Mouse (Mus musculus) layer of hippocampus, adult 8-10 months (tissue): ENCODE measurements around the gene Fgfr2. TPM values are rescaled to one million over a fixed set of nuclear protein-coding genes. Genes with fewer than 3 reads are reported as not detected.

ENCODE experiments used
- DNase-seq, 2 experiments: peaks; one replicate each; pipeline ENCODE4 v3.0.0; 2022; ENCODE audit warnings: low spot score in 2 of 2
- total RNA-seq, 4 experiments: library from RNA; stranded (reverse); gene quantifications; 2 replicates each; pipeline ENCODE4 v1.2.4; 2022

The Fgfr2 gene
- total RNA-seq, 4 experiments from 2014 or later: 60.7 to 72.9 (median 65.8) TPM

DNA sequence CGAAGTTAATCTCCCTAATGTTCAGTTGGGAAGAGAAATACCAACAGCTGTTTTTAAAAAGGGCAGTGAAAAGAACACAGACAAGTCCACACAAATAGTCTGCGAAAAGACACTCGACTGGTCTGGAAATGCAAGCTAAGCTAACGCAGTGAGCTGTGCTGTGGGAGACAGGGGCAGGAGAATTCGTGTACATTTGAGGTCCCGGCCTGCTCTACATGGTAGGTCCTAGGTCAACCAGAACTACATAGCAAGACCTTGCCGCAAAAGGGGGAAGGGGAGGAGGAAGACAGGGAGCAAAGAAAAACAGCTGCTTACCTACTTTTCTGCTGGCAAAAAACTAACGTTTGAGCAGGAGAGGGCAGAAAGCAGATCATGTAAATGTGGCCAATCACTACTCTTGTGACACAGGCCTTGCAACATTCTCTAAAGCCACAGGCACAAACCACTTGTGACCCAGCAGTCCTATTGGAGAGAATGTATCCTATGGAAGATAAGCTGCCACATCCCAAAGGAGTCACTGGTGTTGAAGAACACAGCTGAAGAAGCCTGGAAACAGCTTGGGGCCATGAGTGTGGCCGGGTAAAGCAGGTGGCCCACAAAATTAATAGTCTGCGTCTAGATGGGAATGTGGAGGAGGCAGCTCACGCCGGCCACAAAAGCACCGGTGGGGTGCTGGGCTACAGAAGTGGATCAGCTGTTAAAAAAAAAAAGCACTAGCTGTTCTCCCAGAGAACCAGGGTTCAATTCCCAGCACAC lies 396.9 kb downstream of the Fgfr2 start:
- DNase-seq: no peak

DNA sequence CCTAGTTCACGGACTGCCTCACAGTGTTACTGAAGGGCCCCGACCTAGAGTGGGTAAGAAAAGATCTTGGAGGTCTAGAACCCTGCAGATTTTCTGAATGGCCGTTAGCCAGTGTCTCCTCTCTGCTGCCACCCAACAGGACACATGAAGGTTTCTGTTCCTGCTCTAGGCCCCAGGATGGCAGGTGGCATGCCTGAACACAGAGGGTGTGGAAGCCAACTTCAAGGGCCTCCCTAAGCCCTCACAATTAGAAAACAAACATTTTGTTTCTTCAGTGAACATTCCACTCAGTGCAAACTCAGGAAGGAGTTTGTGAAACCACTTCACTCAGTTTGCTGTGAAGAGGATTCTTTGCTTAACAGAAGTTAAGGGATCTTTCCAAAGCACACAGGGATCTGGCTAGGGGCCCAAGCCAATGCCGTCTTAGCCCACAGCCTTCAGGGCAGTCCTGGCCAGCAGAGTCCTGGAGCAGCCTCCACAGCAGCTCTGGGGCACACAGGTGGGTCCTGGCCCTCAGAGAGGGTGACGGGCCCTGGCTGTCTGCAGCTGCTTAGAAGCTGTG lies 398.6 kb downstream of the Fgfr2 start:
- no peak for DNase-seq

DNA sequence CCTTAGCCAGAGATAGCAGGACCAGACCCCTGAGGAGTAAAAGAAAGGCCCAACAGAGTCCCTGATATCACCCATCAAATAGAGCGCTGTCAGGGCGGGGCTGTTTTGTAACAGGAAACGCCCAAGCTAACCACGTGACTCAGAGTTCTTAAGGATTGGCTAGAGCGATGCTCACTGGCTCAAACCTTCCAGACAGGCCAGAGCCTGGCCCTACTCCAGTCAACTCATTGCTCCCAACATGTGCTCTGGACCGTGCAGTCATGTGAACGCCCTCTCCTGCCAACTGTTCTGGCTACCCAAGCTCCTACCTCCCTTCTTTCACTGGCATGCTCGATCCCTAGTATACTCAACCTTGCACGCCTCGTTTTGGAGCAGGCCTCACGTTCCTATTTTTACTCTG lies 399.2 kb downstream of the Fgfr2 start:
- DNase-seq: peak; percentile 61 to 71

DNA sequence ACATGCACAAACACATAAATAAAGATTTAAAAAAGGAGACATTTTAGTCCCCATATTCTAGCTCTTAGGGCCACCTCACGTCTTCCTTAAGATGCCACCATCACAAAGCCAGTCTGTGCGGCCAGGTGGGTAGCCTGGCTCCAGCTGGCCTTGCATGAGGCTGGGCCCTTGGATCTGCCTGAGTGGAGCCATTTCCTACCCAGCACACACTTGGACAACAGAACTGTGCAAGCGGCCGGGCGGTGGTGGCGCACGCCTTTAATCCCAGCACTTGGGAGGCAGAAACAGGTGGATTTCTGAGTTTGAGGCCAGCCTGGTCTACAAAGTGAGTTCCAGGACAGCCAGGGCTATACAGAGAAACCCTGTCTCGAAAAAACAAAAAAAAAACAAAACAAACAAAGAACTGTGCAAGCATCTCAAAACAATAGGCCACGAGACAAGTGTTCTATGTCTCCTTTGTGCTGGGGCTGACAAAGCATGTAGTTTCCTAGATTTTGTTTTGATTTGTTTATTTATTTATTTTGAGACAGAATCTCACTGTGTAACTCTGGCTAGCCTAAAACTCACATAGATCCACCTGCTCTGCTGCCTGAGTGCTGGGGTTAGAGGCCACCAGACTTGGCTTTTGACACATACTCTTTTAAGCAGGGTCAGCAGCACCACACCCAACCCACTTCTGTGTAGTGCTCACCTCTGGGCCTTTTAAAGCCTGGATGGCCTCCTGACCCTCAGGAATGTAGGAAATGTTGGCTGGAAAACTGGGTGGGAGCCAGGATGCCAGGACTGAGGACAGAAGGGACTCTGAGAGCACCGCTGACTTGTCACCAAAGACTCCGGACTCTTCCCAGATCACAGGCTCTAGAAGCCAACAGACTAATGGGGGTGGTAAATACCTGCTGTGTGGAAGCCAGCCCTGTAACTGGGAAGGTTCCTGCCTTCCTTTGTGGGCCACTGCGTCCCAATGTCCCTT lies 400.5 kb downstream of the Fgfr2 start:
- DNase-seq: no peak

DNA sequence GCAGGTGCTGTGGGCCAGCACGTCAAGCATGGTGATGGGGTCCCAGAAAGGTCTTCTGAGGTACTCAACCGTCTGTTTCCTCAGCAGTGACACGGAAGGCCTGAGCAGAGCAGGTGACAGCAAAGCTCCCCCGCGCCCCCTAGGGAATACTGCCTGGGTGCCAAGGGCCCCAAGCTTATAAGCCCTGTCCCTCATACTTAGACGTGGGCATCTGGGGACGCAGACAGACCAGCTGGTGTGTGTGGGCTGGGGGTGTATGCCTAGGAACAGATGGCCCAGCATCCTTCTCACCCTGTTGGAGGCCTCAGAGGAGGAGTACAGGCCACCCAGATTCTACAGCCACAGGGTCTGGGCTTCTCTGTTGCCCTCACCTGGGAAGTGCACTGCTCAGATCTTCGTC lies 402.6 kb downstream of the Fgfr2 start:
- peak; percentile 57 to 67 for DNase-seq

DNA sequence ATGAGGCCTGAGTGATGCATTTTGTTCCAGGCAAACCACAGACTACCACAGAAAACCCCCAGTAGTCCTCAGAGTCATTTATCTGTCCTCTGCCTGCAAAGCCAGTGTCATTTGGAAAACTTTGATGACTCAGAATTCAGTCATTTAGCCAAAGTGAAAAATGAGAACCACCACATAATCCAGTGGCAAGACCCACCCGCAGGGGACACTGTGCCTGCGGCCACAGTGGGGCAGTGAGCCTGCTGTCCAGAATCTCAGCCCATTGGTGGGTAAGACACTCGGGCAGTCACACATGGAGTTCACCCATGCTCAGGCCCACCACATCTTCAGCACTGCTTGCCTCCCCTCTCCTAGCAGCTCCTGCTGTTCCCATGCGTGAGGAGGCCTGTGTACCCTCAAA lies 403.6 kb downstream of the Fgfr2 start:
- DNase-seq: no peak

DNA sequence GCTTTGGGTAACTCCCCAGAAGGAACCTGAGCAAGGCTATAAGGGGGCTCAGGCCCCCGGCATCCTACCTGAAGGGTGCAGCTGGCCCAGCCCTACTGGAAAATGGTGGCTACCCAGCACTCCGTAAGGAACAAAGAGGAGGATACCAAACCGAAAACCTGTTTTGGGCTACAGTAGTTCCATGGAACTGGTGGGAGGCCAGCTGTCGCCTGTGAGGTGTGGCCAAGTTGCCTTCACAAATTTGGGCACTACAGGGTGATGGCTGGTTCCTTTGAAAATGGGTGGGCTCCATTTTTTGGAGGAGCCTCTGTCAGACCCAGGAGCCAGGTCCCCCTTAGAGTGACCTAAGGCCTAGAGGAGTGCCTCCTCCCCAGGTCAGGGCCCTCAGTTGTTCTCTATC lies 407.9 kb downstream of the Fgfr2 start:
- DNase-seq: no peak

DNA sequence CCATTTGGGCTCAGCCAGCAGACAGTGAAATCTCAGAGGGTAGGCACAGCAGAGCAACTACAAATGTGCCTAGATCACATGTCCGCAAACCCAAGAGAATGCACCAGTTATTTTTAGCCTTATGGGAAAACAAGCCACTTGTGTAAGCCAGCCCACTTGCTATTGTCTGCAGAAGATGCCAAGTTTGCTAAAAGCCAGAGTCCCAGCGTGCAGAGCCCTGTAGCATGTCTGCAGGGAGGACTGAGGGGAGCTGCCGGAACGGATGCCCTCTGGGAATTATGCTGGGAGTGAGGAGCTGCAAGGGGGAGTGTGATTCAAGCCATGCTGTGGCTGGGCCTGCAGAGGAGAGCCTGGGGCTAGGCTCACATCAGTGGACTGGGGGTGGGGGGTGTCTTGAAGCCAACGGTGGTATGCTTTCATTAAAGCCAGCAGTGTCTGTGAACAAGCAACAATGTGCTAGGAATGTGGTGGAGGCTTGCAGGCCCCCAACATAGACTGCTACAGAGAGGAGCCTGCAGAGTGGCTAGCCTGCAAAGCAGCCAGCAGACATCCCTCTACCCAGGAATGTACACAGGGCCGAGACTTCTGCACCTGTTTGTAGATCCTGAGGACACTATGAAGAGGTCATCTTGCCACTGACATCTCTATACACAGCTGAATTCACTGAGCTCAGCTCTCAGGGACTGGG lies 408.8 kb downstream of the Fgfr2 start:
- peak; percentile 77 to 84 for DNase-seq

DNA sequence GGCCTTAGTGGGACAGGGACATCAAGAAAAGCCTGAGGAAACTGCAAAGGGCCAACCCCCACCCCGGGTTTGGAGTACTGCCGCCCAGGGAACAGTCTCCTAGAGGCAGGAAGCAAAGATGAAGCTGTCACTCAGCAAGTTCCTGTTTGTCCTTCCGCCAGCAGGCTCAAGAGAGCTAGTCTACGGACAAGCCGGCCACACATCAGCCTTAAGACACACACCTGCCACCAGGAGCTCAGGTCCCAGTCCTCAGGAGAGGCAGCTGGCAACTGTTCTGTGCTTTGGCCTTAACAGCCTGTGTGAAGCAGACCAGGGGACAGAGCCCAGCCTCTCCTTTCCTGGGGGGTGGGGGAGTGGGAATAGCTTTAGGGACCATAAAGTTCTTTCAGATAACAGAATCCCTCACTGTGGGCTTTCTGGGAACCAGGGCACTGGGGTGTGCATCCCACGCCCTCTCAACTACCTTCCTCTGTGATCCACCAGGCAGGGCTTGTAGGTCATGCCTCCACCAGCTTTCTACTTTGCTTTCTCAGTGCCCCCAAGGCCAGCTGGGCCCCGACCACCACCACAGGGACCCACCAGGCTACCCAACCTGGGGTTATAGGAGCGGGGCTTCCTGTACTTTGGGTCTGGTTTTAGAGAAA lies 409.5 kb downstream of the Fgfr2 start:
- DNase-seq: no peak

DNA sequence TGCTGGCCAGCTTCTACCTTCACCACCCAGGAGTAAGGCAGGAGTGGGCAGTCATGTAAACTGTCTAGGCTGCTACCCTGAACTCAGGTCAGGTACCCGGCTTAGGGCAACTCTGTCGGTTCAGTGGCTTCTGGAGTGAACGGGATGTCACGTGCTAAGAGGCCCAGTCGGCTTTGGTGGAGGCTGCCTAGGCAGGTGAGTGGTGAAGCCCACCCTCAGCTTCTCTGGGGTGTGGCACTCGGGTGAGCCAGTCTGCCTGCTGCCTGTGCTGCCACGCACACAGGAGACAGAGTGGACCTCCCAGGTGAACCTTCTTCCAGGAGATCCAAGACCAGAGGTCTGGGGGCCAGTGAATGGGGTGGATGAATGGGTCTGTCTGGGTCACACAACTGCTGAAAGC lies 410.2 kb downstream of the Fgfr2 start:
- no peak for DNase-seq

DNA sequence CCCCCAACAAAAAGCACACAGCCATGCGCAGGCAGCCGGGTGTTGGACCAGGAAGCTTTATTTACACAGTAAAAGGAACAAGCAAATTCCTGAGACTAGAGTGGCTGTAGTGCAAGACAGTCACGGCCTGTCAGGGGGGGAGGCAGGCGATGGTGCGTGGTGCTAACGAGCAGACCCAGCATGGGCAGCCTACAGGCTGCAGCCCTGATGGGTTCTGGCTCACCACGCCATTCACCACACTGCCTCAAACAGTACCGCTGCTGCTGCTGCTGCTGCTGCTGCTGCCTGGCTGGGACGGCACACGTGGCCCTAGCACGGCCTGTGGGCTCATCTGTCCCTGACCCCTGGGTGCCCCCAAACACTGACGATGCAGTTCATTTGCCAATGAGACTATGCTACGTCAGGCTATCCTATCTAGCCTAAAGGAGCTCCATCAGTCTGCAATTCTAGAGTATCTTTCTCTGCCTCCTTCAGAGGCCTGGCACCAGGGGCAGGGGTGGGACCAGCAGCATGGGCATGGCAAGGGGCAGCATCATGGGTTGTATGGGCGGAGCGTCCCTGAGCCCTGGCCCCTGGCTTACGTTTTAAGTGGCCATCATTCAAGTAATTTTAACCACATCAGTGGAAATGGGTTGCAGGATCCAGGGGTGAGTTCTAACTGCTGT lies 411.0 kb downstream of the Fgfr2 start:
- DNase-seq: no peak

DNA sequence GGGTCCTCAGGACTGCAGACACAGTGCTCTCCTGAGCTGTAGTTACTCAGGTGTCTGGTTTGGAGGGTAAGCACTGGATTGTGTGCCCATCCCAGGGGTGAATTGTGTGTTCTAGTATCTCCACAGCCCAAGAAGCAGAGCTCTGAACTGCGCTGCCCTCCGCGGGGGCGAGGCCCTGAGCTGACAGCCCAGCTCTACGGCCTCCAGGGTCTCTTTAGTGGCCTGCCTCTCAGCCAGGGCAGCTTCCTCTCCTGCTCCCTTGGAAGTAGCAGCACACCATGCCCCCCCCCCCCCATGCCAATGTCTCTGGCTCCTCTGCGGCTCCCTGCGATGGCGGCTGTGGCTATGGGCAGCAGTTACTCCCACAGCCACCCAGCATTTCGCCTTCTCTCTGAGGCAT lies 411.6 kb downstream of the Fgfr2 start:
- no peak for DNase-seq

DNA sequence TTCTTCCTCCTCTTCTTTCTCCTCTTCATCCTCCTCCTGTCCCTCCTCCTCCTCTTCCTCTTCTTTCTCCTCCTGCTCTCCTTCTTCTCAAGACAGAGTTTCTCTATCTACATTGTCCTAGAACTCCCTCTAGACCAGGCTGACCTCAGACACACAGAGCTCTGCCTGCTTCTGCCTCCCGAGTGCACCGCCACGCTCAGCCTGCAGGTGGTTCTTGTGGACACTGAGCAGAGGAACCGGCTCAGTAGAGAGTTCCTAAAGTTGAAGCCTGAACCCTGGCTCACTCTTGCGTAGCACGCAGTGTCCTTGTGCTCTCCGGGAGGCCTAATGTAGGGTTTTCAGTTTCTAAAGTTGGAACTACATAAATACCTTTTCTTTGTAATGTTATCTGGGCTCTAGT lies 418.0 kb downstream of the Fgfr2 start:
- DNase-seq: no peak

DNA sequence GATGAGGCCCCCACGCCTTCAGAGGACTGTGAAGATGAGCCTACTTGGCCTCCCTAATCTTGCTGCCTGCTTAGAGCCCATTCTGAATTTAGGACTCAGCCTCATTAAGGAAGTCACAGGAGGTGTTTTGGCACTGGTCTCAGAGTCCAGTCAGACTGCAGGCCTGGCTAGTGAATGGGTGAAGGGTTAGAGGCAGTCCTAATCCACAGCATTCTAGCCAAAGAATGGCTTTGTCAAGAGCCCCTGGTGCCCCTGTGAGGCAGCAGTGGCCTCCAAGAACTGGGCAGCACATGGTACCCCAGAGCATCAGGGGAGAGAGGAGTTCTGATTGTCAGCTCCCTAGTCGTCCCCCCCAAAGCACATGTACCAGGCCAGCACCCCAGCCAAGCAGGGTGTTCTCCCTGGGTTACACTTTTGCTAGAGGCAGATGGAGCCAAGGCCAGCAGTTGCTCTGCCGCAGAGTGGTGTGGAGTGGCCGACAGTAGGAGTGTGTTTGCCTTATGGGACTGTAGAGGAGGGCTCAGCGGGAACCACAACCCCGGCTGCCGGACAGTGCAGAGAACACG lies 418.8 kb downstream of the Fgfr2 start:
- no peak for DNase-seq

DNA sequence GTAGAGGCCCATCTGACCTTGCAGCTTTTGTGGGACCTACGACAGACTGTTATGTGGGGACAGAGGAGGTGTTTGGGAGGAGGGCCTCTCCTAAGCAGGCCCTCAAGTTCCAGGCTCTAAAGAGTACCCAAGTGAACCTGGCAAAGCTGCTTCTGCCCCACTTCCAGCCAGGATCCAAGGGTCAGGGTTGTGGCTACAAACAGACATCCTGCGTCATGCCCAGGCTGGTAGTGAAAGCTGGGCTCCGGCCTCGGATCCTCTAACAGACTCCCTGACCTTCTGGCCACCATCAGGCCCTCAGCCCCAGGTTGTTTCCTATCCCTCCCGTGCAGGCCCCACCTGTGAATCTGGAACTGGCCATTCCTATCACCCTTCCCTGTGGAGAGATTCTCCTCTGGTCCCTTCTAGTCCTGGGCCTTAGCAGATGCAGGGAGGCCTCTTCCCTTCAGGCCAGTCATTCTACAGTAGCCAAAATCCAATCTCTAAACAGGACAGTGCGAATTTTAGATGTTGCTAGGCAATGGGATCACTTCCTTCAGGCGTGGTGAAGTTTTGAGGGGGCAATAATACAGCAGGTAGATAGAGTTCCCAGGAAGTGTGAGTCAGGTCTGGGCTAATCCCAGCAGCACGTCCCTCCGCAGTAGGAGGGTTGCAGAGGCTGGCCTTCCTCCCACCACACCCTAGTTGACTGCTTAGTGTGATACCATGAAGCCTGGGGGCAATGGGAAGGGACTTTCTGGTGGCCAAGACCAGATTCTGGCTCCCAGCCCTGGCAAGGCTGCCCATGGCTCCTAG lies 419.4 kb downstream of the Fgfr2 start:
- no peak for DNase-seq

DNA sequence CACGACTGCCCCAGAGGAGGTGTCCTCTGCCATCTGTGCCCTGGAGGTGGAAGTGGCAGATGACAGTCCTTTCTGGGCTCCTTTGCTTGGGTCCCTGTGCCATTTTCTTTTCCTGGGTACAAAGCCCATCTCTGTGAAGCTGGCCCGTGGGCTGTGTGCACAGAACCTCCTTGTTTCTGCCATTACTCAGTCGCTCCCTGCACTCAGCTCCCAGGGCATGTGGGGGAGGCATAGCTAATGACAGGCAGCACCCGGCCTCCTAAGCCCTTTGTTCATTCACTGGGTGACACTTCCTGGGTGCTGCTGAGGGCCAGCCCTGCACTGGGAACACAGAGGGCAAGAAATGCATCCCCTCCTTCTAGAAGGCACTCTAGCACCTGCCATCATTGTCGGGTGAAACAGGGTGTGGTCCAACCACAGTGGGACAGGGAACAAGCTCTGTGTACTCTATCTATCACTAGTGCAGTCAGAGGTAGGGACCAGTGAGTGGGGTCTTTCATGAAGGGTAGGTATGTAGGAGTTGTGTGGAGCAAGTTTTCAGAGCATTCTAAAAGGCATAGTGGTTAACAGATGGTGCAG lies 420.6 kb downstream of the Fgfr2 start:
- DNase-seq: peak in 1 of 2 experiments; percentile 71

DNA sequence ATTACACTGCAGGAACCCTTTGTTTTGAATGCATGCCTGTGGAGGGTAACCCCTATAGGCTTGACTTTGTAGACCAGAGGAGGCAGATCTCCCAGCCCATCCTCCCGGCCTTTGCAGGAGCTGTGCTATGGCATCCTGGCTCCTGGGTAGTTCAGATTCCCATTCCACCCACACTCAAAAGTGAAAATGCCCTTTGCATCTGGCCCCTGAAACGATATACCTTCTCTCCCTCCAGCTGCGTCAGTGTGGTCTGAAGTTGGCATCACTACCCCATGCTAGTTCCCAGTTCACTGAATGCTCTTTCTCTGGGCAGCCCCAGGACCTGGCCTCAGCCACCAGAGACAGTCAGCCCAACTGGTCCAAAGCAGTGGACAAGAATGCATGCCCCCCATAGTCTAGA lies 421.1 kb downstream of the Fgfr2 start:
- no peak for DNase-seq

DNA sequence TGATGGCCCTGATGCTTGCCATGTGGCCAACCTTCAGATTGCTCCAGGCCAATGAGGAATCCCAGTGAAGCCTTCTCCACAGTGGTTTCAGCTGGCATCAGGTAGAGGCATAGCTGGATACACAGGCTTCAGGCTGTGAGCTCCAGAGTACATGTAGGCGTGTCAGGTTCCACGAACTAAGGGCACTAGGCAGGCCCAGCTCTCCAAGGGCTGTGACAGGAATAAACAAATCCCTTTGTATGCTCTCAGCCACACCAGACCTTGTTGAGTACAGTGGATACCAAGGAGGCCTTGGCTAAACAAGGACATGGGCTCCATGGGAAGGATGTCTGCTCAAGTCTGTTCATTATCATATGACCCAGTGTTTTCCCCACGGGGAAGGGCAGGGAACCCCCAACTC lies 421.7 kb downstream of the Fgfr2 start:
- DNase-seq: no peak

DNA sequence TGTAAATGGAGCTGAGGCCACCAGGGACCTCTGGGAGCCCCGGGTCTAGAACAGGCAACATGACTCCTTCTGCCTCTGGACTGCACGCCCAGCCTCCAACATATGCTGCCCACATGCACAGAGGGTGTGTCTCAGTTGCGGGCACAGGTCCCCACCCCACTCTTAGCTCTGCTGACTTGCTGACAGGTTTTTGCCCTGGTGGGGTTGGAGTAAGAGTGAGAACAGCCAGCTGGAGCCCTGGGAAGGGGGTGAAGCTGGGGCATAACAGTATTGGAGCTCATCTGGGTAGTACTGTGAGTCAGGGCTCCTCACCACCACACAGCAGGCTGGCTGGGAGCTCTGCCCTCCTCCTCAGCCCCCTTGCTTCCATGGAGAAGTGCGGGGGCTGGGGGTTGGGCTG lies 423.0 kb downstream of the Fgfr2 start:
- no peak for DNase-seq
